Mouse (Mus musculus): ENCODE data around the gene Gm3468.
"Not testable (repeated sequence)": the region's sequence is repeated elsewhere in the genome, so short reads cannot be mapped to it uniquely, and the experiment has no call there.

The Gm3468 gene

DNA sequence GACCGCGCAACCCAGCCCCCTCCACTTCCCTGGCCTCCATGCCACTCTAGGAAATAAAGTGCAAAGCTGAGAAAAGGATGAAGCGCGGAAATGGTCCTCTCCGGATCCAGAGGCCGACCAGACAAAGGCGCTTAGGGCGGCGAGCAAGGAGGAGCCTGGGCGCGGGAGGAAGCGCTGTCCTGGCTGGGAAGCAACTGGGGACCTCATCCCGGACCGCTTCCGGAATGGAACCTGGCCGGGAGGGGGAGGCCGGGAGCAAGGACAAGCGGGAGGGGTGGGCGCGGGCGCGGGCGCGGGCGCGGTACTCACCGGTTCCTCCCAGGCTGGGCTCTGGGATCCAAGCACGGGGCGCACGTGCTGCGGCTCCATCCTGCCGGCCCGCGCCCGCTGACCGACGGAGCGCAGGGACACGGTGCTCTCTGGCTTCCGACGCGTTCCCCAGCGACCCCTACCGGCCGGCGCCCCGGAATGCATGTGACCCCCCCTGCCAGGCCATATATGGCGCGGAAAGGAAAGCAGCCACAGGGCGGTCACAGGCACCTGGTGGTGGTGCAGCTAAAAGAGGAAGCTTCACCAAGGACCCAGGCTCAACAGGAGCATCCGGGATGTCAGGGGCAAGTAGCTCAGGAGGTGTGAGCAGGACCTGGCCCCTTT lies at the start of gene Gm3468:
Gene Gm3468, minus strand, starts transcription at position 394 of the 654 bp plus-strand sequence.
- DNase-seq (ENCODE audit: low spot score), result peak; percentile 63

GRCm38 (mm10) chr14:6125707-6126106 lies 17.2 kb upstream of the Gm3468 start, which contains the start of gene Gm3476:
TSS of gene Gm3476 (minus strand) at chr14:6125807.
- DNase-seq (ENCODE audit: low spot score), result not testable (repeated sequence)

DNA sequence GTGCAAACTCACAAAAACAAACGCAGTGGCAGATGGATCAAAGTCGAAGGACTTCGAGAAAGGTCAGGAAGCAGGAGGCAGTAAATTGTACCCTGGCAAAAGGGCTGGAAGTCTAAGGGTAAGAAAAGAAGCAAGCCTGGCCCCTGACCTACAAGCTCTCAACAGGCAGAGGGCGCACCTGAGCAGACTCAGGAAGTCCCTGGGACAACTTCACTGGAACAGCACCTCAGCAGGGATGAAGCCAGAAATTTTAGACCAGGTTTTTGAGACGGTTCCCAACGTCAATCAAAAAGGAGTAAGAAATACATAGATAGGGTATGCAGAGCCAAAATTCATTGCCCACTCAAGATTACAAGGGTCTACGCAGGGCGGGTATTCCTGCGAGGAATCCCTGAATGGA lies 965 bp downstream of the Gm3468 start:
- not testable (repeated sequence) for DNase-seq (ENCODE audit: low spot score)

GRCm38 (mm10) chr14:6093842-6094241 lies 14.6 kb downstream of the Gm3468 start, which contains the start of gene Gm8206:
TSS of gene Gm8206 (minus strand) at chr14:6093942.
- DNase-seq (ENCODE audit: low spot score), result not testable (repeated sequence)

DNA sequence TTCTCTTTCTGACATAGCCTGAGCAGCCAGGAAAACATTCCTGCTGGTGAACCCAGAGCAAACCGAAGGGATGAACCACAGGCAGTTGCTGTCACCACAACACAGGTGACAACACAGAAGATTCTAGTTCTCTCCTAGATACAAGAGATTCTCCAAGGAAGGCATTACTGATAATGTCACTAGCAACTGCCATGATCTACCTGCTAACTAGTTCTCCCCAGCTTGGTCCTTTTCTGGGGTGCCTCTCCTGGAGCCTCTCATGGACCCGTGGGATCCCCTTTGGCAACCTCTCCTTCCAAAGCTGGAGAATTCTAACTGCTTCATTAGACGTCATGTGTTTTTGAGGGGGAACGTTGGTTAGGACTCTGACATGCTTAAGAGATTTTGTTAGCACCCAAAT lies 50.3 kb downstream of the Gm3468 start, which contains the start of gene Gm6337:
Gene Gm6337, minus strand, starts transcription at position 101 of the 400 bp plus-strand sequence.
- DNase-seq (ENCODE audit: low spot score), result not testable (repeated sequence)
